Mouse (Mus musculus): ENCODE data around the gene Fnbp1l. TPM values are rescaled to one million over a fixed set of nuclear protein-coding genes. Genes with fewer than 3 reads are reported as not detected.

Fnbp1l gene
- polyA plus RNA-seq, 1 experiment from 2014 or later = 257 TPM

DNA sequence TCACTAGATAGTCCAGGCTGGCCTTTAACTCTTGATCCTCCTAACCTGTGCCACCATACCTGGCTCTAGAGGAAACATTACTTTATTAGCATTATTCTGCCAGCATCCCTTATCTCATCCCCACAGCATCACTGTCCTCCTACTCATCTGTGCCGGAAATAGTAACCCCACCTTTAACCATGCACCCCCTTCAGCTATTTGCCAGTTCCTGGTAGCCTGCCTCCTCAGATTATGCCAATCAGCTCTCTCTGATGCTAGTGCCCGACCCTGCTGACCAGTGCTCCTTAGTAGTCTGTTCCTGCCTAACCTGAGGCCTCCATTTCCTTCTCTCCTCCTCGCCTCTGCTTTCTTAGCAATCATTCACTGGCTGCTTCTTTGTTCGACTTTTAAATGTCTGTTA lies 72.0 kb downstream of the Fnbp1l start:
- Histone ChIP-seq H3K27ac (ENCODE audit: low read length) (no peak overlapping the region), H3K9me3 (replicated peaks; ENCODE audit: control insufficient read depth, low read length, poor library complexity, severe bottlenecking) (no peaks in the 10 kb centered on the region), H3K36me3 (ENCODE audit: control insufficient read depth, insufficient read depth, low read length) (peaks cover 16% of the 10 kb centered on the region), H3K4me3 (ENCODE audit: low read depth, low read length) (no peak overlapping the region), H3K27me3 (ENCODE audit: control insufficient read depth, insufficient read depth, low read depth, low read length) (no peaks in the 10 kb centered on the region), H3K4me1 (ENCODE audit: control insufficient read depth, insufficient read depth, low read length) (no peaks in the 10 kb centered on the region), H3K4me2 (ENCODE audit: low read length) (no peak overlapping the region), H3K9ac (ENCODE audit: low read depth, low read length) (no peak overlapping the region)
- no peak for ATAC-seq
- 94% methylated on average over 4 of the region's 4 CpGs for WGBS

DNA sequence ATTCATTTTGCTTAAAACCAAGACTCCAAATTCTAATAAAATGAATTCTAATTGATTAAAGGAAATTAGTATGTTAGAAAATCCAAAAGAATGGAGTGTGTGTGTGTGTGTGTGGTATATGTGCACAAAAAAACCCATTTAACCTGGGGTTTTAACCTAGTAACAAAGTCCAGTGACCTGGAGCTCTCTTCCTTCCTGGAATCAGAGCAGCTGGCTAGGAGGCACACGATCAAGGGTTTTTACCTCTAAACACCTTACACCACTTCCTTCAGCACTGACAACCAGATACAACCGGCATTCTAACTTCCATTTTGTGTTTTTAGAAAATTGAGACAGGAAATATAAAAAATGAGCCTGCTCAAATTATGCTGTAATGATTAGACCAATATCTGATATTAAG lies 74.2 kb downstream of the Fnbp1l start:
- Histone ChIP-seq H3K4me3 (ENCODE audit: low read depth, low read length) (no peak overlapping the region), H3K9me3 (replicated peaks; ENCODE audit: control insufficient read depth, low read length, poor library complexity, severe bottlenecking) (no peaks in the 10 kb centered on the region), H3K27ac (ENCODE audit: low read length) (no peak overlapping the region), H3K4me1 (ENCODE audit: control insufficient read depth, insufficient read depth, low read length) (no peaks in the 10 kb centered on the region), H3K9ac (ENCODE audit: low read depth, low read length) (no peak overlapping the region), H3K27me3 (ENCODE audit: control insufficient read depth, insufficient read depth, low read depth, low read length) (no peaks in the 10 kb centered on the region), H3K36me3 (ENCODE audit: control insufficient read depth, insufficient read depth, low read length) (peaks cover 33% of the 10 kb centered on the region), H3K4me2 (ENCODE audit: low read length) (no peak overlapping the region)
- 87% methylated on average over 2 of the region's 2 CpGs for WGBS
- no peak for ATAC-seq

DNA sequence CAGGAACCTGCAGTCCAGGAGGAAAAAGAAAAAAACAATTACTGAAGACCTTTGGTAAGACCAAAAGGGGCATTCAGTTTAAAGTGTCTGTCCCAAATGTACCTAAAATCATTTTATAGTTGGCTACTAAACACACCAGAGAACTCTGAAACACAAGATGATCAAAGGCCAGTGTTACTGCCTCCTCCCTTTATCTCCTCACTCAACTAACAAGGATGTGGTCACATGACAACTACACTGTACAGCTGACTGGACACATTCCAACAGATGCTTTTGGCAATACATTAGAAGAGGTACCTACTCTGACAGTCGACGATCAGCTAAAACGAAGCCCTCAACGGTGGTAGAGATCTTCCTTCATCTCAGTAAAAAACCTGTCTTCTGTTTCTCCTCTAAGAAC lies 78.6 kb downstream of the Fnbp1l start:
- H3K4me3 ChIP-seq (ENCODE audit: low read depth, low read length) = no peak overlapping the region
- H3K4me2 ChIP-seq (ENCODE audit: low read length) = no peak overlapping the region
- WGBS = 86% methylated on average over 4 of the region's 4 CpGs
- peaks cover 44% of the 10 kb centered on the region for H3K36me3 ChIP-seq (ENCODE audit: control insufficient read depth, insufficient read depth, low read length)
- H3K9me3 ChIP-seq (replicated peaks; ENCODE audit: control insufficient read depth, low read length, poor library complexity, severe bottlenecking) = no peaks in the 10 kb centered on the region
- H3K27me3 ChIP-seq (ENCODE audit: control insufficient read depth, insufficient read depth, low read depth, low read length) = no peaks in the 10 kb centered on the region
- ATAC-seq = no peak
- no peak overlapping the region for H3K27ac ChIP-seq (ENCODE audit: low read length)
- no peak overlapping the region for H3K9ac ChIP-seq (ENCODE audit: low read depth, low read length)
- no peaks in the 10 kb centered on the region for H3K4me1 ChIP-seq (ENCODE audit: control insufficient read depth, insufficient read depth, low read length)

DNA sequence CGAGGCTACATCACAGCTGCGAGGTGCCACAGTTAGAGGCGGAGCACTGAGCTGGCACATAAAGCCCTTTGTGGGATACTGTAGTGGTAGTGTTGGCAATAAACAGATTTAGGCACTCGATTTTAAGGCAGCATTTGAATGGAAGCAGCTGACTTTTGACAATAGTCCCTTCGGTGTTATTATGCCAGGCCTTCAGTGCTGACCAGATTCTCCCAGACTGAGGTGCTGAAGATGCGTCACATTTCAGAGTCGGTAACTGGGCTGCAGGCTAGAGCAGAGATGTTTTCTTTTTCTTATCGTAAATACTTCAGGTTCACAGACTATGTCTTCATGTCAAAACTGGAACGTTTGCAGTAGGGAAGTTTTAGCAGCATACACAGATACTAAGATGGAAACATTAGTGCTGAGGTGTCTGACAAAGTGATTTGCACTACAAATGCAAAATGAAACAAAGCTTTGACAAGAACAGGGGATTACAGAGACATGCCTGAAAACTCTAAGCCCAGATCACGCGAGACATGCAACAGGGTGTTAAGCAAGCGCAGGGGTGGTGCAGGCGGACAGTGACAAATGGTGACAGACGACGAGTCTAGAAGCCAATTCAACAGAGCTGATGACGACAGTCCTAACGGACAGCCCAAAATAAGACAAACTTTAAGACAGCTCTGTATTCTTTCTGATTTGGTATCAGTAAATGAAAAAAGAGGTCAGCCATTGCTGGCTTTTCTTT lies 79.4 kb downstream of the Fnbp1l start:
- Histone ChIP-seq H3K9me3 (replicated peaks; ENCODE audit: control insufficient read depth, low read length, poor library complexity, severe bottlenecking) (no peaks in the 10 kb centered on the region), H3K4me2 (ENCODE audit: low read length) (no peak overlapping the region), H3K9ac (ENCODE audit: low read depth, low read length) (no peak overlapping the region), H3K4me1 (ENCODE audit: control insufficient read depth, insufficient read depth, low read length) (no peaks in the 10 kb centered on the region), H3K27me3 (ENCODE audit: control insufficient read depth, insufficient read depth, low read depth, low read length) (no peaks in the 10 kb centered on the region), H3K27ac (ENCODE audit: low read length) (no peak overlapping the region), H3K36me3 (ENCODE audit: control insufficient read depth, insufficient read depth, low read length) (peaks cover 46% of the 10 kb centered on the region), H3K4me3 (ENCODE audit: low read depth, low read length) (no peak overlapping the region)
- ATAC-seq = no peak
- 78% methylated on average over 17 of the region's 17 CpGs for WGBS

DNA sequence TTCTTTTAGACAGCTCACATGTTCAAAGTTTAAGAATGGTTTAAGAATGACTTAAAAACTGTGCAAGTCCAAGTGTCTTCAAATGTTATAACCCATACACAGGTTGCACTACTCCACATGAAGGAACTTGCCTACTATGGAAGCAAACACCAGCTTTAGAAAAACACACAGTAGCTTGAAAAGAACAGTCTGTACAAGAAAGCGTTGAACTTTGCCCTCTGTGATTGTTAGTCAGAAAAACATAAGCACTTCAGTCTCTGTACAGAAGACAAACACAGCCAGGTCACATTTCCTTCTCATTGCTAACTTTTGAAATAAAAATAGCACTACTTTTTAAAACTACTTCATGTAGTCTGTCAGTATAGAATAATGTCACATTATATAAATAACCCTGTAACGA lies 80.7 kb downstream of the Fnbp1l start:
- Histone ChIP-seq H3K4me3 (ENCODE audit: low read depth, low read length) (no peak overlapping the region), H3K9ac (ENCODE audit: low read depth, low read length) (no peak overlapping the region), H3K36me3 (ENCODE audit: control insufficient read depth, insufficient read depth, low read length) (peaks cover 41% of the 10 kb centered on the region), H3K27ac (ENCODE audit: low read length) (no peak overlapping the region), H3K4me2 (ENCODE audit: low read length) (no peak overlapping the region), H3K4me1 (ENCODE audit: control insufficient read depth, insufficient read depth, low read length) (no peaks in the 10 kb centered on the region), H3K27me3 (ENCODE audit: control insufficient read depth, insufficient read depth, low read depth, low read length) (no peaks in the 10 kb centered on the region), H3K9me3 (replicated peaks; ENCODE audit: control insufficient read depth, low read length, poor library complexity, severe bottlenecking) (no peaks in the 10 kb centered on the region)
- WGBS = 92% methylated on average over 2 of the region's 2 CpGs
- no peak for ATAC-seq

DNA sequence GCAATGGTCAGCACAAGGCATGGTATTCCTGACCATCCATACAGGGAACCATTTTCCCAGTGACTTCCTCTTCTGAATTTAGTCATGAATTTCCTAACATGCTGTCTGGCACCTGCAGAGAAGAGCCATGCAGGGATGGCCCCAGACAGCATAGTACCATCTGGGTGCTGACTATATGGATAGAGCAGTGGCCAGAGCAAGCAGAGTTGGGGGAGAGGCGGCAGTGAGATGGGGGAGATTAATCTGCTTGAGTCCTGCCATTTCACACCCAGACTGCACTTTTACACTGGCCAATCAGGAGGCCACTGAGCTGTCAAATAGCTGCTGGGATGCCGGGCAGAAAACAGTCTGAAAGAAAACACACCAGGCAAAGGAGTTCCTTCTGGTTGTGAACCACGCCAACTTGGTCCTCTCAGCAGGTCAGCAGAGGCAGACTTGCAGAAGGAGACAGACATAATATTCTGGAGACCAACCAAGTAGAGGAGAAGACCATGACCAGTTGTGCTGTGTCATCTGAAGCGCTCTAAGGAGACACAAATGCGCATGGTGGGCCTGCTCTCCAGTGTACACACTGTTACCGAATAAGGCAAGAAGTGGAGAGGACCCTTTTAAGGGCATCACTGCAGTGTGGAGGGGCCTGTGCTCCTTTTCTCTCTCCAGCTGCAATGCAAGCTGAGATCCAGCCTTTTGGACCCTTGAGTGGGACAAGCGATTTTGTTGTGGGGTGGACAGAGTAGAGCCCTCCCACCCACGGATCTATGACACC lies 83.4 kb downstream of the Fnbp1l start:
- Histone ChIP-seq H3K36me3 (ENCODE audit: control insufficient read depth, insufficient read depth, low read length) (peaks cover 31% of the 10 kb centered on the region), H3K4me2 (ENCODE audit: low read length) (no peak overlapping the region), H3K9ac (ENCODE audit: low read depth, low read length) (no peak overlapping the region), H3K27ac (ENCODE audit: low read length) (no peak overlapping the region), H3K27me3 (ENCODE audit: control insufficient read depth, insufficient read depth, low read depth, low read length) (no peaks in the 10 kb centered on the region), H3K4me1 (ENCODE audit: control insufficient read depth, insufficient read depth, low read length) (no peaks in the 10 kb centered on the region), H3K4me3 (ENCODE audit: low read depth, low read length) (no peak overlapping the region), H3K9me3 (replicated peaks; ENCODE audit: control insufficient read depth, low read length, poor library complexity, severe bottlenecking) (no peaks in the 10 kb centered on the region)
- peak; percentile 38; the same call in 1 of the 2 replicates for ATAC-seq
- WGBS = 85% methylated on average over 8 of the region's 8 CpGs

DNA sequence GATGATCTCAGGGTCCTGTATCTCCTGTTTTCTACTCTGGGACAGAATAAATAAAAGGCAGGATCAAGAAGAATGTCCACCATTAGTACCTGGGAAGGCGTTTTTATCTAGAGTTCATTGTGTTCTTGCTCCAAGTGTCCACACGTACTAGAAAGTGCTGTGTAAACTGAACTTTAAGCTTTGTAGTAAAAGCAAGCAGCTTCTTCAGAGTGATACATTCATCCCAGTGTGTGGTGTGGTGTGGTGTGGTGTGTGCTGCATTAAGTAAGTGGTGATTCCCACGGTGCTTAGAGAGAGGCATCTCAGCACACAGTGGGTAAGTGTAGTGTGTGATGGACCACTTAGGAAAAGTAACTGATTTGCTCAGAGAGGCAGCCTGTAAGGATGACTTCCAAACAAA lies 91.0 kb downstream of the Fnbp1l start:
- no peaks in the 10 kb centered on the region for H3K27me3 ChIP-seq (ENCODE audit: control insufficient read depth, insufficient read depth, low read depth, low read length)
- no peak for ATAC-seq
- no peak overlapping the region for H3K9ac ChIP-seq (ENCODE audit: low read depth, low read length)
- no peaks in the 10 kb centered on the region for H3K4me1 ChIP-seq (ENCODE audit: control insufficient read depth, insufficient read depth, low read length)
- no peak overlapping the region for H3K27ac ChIP-seq (ENCODE audit: low read length)
- H3K4me2 ChIP-seq (ENCODE audit: low read length) = no peak overlapping the region
- no peak overlapping the region for H3K4me3 ChIP-seq (ENCODE audit: low read depth, low read length)
- H3K36me3 ChIP-seq (ENCODE audit: control insufficient read depth, insufficient read depth, low read length) = no peaks in the 10 kb centered on the region
- 88% methylated on average over 3 of the region's 3 CpGs for WGBS
- H3K9me3 ChIP-seq (replicated peaks; ENCODE audit: control insufficient read depth, low read length, poor library complexity, severe bottlenecking) = no peaks in the 10 kb centered on the region

DNA sequence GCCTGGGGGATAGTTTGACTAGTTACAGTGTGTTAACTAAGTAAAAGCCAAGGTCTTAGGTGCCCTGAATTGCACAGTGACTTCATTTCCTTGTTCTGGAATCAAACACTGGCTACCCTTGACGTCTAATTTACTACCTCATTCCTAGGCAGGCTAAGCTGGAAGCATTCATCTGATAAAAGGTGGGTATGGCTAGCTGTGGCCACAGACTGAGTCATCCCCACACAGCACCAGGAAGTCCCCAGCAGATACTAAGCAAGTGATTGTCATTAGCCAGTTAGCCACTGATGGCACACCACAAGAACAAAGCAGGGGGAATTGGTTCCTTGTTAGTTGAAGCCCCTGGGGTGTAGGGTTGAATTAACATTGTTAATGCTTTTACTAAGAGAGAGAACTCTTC lies 98.2 kb downstream of the Fnbp1l start:
- Histone ChIP-seq H3K4me2 (ENCODE audit: low read length) (no peak overlapping the region), H3K27ac (ENCODE audit: low read length) (no peak overlapping the region), H3K27me3 (ENCODE audit: control insufficient read depth, insufficient read depth, low read depth, low read length) (no peaks in the 10 kb centered on the region), H3K36me3 (ENCODE audit: control insufficient read depth, insufficient read depth, low read length) (no peaks in the 10 kb centered on the region), H3K9ac (ENCODE audit: low read depth, low read length) (no peak overlapping the region), H3K4me3 (ENCODE audit: low read depth, low read length) (no peak overlapping the region), H3K9me3 (replicated peaks; ENCODE audit: control insufficient read depth, low read length, poor library complexity, severe bottlenecking) (no peaks in the 10 kb centered on the region), H3K4me1 (ENCODE audit: control insufficient read depth, insufficient read depth, low read length) (peaks cover 26% of the 10 kb centered on the region)
- ATAC-seq = no peak
- WGBS = 52% methylated on average over 1 of the region's 1 CpGs

DNA sequence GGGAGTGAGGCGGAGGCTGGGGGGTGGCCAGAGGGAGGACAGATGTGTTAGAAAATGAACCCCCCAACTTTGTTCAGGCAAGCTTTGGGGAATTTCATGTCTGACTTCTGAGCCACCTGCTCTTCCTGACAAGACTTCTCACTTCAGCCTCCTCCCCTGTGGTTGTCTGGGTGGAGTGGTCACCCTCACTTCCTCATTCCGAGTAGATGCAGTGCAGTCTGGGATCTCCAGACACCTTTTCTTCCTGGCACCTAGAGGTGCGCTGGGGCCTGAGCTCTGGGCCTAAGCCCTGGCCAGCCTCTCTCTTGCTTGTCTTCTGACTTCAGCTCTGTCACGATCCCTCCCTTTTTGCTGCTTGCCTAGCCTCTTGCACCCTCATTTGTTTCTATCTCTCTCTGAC lies 98.6 kb downstream of the Fnbp1l start:
- Histone ChIP-seq H3K27ac (ENCODE audit: low read length) (no peak overlapping the region), H3K9ac (ENCODE audit: low read depth, low read length) (no peak overlapping the region), H3K36me3 (ENCODE audit: control insufficient read depth, insufficient read depth, low read length) (no peaks in the 10 kb centered on the region), H3K9me3 (replicated peaks; ENCODE audit: control insufficient read depth, low read length, poor library complexity, severe bottlenecking) (no peaks in the 10 kb centered on the region), H3K4me2 (ENCODE audit: low read length) (no peak overlapping the region), H3K27me3 (ENCODE audit: control insufficient read depth, insufficient read depth, low read depth, low read length) (no peaks in the 10 kb centered on the region), H3K4me3 (ENCODE audit: low read depth, low read length) (no peak overlapping the region), H3K4me1 (ENCODE audit: control insufficient read depth, insufficient read depth, low read length) (peaks cover 26% of the 10 kb centered on the region)
- 93% methylated on average over 4 of the region's 4 CpGs for WGBS
- no peak for ATAC-seq
